Mouse (Mus musculus): ENCODE data around the gene Dpysl5. TPM values are rescaled to one million over a fixed set of nuclear protein-coding genes. Genes with fewer than 3 reads are reported as not detected.
A peak's percentile ranks its signal among the peaks of the same experiment; 100 is the strongest.

Gene Dpysl5
- total RNA-seq, 2 experiments from 2014 or later, result not detected

- ATAC-seq (replicated peaks; ENCODE audit: low FRiP score, low TSS enrichment, poor library complexity, severe bottlenecking), result no peak
These were observed 39.7 kb downstream of the Dpysl5 start for GRCm38 (mm10) chr5:30751071-30751470.

DNA sequence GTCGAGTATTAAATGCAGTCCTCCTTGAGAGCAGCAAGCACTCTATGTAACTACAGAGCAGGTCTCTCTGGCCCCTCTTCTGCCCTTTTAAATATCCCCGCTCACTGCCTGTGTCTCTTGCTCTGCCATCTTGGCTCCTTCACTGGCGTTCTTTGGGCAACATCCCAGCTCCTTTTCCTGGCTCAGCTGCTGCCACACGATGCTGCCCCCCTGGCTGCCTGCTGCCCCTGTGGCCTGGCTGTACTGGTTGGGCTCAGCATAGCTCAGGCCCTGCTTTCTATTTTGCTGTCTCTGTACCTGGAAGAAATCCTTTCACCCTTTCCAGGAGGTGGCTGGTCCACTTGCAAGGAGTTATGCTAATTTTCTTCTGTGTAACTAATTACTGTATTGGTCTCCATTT lies 41.8 kb downstream of the Dpysl5 start:
- no peak for ATAC-seq (replicated peaks; ENCODE audit: low FRiP score, low TSS enrichment, poor library complexity, severe bottlenecking)

DNA sequence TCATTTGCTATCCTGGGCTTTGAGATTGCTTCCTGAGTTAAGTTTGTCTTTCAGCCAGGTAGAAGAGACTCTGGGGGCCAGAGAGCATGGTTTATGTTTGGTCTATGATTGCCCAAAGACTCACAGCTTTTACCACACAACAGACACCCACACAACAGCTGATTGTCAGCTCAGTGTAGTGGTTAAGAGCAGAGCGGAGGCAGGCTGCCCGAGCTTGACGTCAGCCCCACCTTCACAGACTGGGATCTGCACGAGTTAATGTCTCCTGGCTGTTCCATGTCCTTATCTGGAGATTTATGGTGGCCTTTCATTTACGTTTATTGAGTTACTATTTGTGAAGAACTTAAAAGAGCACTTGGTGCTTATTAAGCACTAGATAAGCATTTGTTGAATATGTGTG lies 43.9 kb downstream of the Dpysl5 start:
- no peak for ATAC-seq (replicated peaks; ENCODE audit: low FRiP score, low TSS enrichment, poor library complexity, severe bottlenecking)

- ATAC-seq (replicated peaks; ENCODE audit: low FRiP score, low TSS enrichment, poor library complexity, severe bottlenecking), result no peak
These were observed 51.6 kb downstream of the Dpysl5 start for GRCm38 (mm10) chr5:30762815-30763510.

GRCm38 (mm10) chr5:30763511-30763830 lies 52.1 kb downstream of the Dpysl5 start:
- ATAC-seq (replicated peaks; ENCODE audit: low FRiP score, low TSS enrichment, poor library complexity, severe bottlenecking), result no peak

DNA sequence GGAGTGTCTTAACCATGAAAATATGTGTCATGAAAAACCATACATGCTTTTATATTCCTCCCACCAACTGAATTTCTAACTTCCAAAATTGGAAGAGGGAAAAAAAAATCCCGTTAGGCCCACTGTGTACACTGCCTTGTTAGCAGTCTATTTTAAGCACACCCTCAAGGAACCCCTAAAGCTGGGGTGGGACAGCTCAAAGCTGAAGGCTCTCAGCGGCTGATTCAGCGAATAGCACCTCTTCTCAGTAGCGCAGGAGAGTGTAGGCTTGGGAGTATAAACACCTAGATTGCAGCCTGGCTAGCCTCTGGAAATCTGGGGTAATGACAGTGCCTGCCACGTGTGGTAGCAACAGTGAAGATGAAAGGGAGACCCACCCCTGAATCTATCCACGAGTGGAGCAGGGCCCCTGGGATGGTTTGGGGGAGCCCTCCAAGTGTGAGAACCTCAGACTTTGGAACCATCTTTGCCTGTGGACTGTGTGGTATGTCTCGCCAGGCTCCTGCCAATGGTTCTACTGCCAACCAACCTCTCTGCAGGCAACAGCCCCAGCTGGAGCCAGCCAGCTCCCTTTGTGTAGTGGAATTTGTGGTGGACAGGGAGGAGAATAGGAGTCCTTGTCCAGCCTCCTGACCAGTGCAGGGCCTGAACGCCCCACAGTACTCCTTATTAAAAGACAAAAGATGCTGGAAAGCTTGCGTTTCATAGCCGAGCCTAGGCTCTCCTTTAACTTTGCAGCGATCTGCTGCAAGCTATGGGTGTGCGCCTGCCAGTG lies 54.4 kb downstream of the Dpysl5 start:
- no peak for ATAC-seq (replicated peaks; ENCODE audit: low FRiP score, low TSS enrichment, poor library complexity, severe bottlenecking)

- no peak for ATAC-seq (replicated peaks; ENCODE audit: low FRiP score, low TSS enrichment, poor library complexity, severe bottlenecking)
These were observed 56.7 kb downstream of the Dpysl5 start for GRCm38 (mm10) chr5:30768082-30768481.

GRCm38 (mm10) chr5:30768598-30768997 lies 57.2 kb downstream of the Dpysl5 start:
- no peak for ATAC-seq (replicated peaks; ENCODE audit: low FRiP score, low TSS enrichment, poor library complexity, severe bottlenecking)

GRCm38 (mm10) chr5:30769075-30769474 lies 57.7 kb downstream of the Dpysl5 start:
- no peak for ATAC-seq (replicated peaks; ENCODE audit: low FRiP score, low TSS enrichment, poor library complexity, severe bottlenecking)

- peak; percentile 79 for ATAC-seq (replicated peaks; ENCODE audit: low FRiP score, low TSS enrichment, poor library complexity, severe bottlenecking)
These were observed 63.4 kb downstream of the Dpysl5 start for GRCm38 (mm10) chr5:30774601-30775371.

GRCm38 (mm10) chr5:30780699-30781098 lies 69.3 kb downstream of the Dpysl5 start:
- ATAC-seq (replicated peaks; ENCODE audit: low FRiP score, low TSS enrichment, poor library complexity, severe bottlenecking), result no peak

DNA sequence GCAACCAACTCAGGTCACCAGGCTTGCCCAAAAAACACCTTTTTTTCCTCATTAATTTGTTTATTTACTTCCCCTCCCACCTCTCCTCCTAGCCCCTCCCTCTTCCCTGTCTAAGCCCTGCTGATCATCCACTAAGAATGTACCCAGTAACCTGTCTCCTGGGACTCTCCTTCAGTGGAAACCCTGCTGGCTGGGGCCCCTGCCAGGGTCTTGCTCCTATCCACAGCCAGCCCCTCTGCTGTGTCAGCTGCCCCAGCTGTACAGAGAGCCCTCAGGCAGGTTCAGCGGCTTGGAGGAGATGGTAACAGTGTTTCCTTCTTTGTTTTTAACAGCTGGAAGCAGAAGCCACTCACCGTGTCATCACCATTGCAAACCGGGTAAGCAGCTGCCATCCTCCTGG lies 69.8 kb downstream of the Dpysl5 start:
- ATAC-seq (replicated peaks; ENCODE audit: low FRiP score, low TSS enrichment, poor library complexity, severe bottlenecking), result no peak

DNA sequence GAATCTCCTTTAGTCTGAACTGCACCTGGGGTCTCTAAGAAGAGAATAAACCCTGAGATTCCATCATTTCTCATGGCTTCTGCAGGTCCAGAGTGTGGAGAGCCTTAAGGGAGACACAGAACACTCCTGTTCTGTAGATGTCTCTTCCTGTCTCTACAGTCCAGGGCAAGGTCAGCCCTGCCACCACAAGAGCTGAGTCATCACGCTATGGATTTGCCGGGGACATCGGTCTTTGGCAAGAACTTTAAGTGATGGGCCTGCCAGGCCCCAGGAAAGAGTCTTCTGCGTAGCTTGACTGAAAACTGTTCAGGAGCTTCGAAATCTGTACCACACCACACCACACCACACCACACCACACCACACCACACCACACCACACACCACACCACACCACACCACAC lies 76.0 kb downstream of the Dpysl5 start:
- ATAC-seq (replicated peaks; ENCODE audit: low FRiP score, low TSS enrichment, poor library complexity, severe bottlenecking), result no peak

DNA sequence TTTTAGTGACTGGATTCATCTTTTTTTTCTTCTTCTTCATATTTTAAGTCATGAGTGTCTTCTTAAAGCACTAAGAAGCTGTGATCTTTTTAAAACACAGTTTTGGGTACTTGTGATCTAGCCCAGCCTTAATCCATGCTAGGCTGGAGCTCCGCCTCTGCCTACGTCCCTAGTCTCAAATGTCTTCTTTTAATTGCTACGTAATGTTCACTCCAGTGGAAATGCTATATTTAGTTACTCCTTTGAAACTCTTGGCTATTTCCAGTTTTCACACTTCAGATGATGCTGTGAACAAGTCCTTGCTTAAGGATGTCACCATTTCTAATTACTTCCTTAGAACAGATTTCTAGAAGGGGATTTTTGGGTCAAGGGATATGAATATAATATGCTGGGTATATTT lies 78.7 kb downstream of the Dpysl5 start:
- no peak for ATAC-seq (replicated peaks; ENCODE audit: low FRiP score, low TSS enrichment, poor library complexity, severe bottlenecking)

GRCm38 (mm10) chr5:30796125-30796524 lies 84.8 kb downstream of the Dpysl5 start:
- ATAC-seq (replicated peaks; ENCODE audit: low FRiP score, low TSS enrichment, poor library complexity, severe bottlenecking), result peak; percentile 60

DNA sequence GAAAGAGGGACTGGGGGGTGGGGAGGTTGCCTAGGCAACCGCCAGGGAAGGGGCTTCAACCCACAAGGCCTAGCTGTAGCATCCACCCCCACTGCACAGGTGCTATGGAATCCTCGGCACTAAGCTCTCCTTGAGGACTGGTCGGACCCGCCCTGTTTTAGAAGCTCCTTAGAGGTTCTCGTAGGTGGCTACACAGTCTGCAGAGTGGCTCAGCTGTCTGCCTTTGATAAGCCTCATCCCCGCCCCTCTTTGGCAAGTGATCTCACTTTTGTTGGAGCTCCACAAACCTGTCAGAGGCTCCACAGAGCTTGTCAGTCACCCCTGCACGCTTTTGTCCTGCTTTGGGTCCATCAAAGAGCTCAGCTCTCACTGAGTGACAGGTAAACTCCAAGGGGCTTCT lies 86.1 kb downstream of the Dpysl5 start:
- peak; percentile 92 for ATAC-seq (replicated peaks; ENCODE audit: low FRiP score, low TSS enrichment, poor library complexity, severe bottlenecking)

GRCm38 (mm10) chr5:30797982-30798381 lies 86.6 kb downstream of the Dpysl5 start:
- no peak for ATAC-seq (replicated peaks; ENCODE audit: low FRiP score, low TSS enrichment, poor library complexity, severe bottlenecking)

- no peak for ATAC-seq (replicated peaks; ENCODE audit: low FRiP score, low TSS enrichment, poor library complexity, severe bottlenecking)
These were observed 87.6 kb downstream of the Dpysl5 start for GRCm38 (mm10) chr5:30798965-30799364.

GRCm38 (mm10) chr5:30802724-30803467 lies 91.5 kb downstream of the Dpysl5 start:
- no peak for ATAC-seq (replicated peaks; ENCODE audit: low FRiP score, low TSS enrichment, poor library complexity, severe bottlenecking)

DNA sequence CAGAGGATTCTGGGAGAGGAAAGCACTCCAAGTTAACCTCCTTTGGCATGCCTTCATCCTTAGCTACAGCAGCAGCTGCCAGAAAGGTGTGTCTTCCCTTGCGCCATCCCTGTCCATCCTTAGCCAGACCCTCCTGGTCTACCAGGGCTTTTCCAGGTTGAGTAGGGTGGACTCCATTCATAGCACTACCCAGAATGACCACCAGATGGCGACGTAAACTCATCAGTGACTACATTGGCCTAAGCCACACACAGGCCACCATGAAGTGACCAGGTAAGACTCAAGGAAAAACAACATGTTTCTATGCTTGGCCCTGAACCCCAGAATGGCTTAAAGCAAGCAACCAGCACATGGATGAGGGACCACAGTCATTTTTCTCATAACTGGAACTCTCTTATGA lies 94.7 kb downstream of the Dpysl5 start:
- ATAC-seq (replicated peaks; ENCODE audit: low FRiP score, low TSS enrichment, poor library complexity, severe bottlenecking), result peak; percentile 84

All from megakaryocyte-erythroid progenitor cell, adult 5-6 weeks (primary cell).